Mouse (Mus musculus): ENCODE measurements around the gene Tbc1d19.

DNA sequence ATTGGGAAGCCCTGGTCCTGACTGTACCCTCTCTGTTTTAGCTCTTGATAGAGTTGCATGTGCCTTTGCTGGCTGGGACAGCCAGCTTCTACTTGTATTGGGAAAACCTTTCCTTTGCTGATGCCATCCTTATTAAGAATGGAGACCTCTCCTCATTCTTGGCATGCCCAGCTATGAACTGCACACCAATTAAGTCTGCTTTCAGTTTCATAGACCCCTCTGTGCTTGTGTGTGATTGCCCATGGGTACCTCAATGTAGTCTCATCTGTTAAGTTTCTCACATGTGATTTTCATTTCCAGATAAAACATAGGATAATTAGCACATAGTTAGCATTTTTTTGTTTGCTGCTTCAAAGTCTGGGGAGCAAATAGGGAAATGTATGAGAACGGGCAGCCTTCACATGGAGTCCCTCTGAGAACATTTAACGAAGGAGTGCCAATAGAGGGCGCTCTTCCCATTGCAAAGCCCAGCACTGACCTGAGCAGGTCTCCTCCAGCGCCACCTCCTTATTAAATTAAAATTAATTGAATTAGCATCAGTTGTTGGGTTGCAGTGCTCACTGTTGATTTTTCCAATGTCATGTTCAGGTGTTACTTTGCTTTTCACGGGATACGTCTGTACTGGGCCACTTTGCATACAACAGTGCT is 62.4 kb downstream of the Tbc1d19 start:
- TF ChIP-seq FLI1 (IDR thresholded peaks at IDR 0.05; ENCODE audit: low read length) (no peak), GATA1 (IDR thresholded peaks at IDR 0.05; ENCODE audit: borderline replicate concordance, low read length) (no peak)
